Mouse (Mus musculus): ENCODE data around the gene Tssc4. TPM values are rescaled to one million over a fixed set of nuclear protein-coding genes. Genes with fewer than 3 reads are reported as not detected.

Tssc4 gene
- polyA plus RNA-seq, 1 experiment, result 18.2 TPM

GRCm38 (mm10) chr7:143058221-143058697, 10.8 kb upstream of the Tssc4 start:
- H3K9ac ChIP-seq (ENCODE audit: low read depth, poor library complexity, severe bottlenecking), result no peak overlapping the region
- TF ChIP-seq CTCF (IDR thresholded peaks at IDR 0.05; ENCODE audit: low read depth, low read length) (no peak), EP300 (IDR thresholded peaks at IDR 0.05; ENCODE audit: insufficient read depth, low read depth, low read length) (no peak), POLR2A (IDR thresholded peaks at IDR 0.05; ENCODE audit: insufficient read depth, low read length) (no peak)
- peaks cover 8% of the 10 kb centered on the region for H3K4me1 ChIP-seq (ENCODE audit: control insufficient read depth, insufficient read depth, low read length)
- H3K27me3 ChIP-seq (ENCODE audit: control insufficient read depth, insufficient read depth, low read length, poor library complexity, severe bottlenecking), result no peaks in the 10 kb centered on the region
- H3K4me3 ChIP-seq (ENCODE audit: low read depth, low read length), result no peak overlapping the region
- peaks cover 55% of the 10 kb centered on the region for H3K36me3 ChIP-seq (ENCODE audit: control insufficient read depth, insufficient read depth, low read length, poor library complexity, severe bottlenecking)
- no peak overlapping the region for H3K27ac ChIP-seq (ENCODE audit: insufficient read depth, low read length)
- no peaks in the 10 kb centered on the region for H3K9me3 ChIP-seq (replicated peaks; ENCODE audit: control insufficient read depth, insufficient read depth, low read length, poor library complexity, severe bottlenecking)

- peaks cover 64% of the 10 kb centered on the region for H3K36me3 ChIP-seq (ENCODE audit: control insufficient read depth, insufficient read depth, low read length, poor library complexity, severe bottlenecking)
- no peaks in the 10 kb centered on the region for H3K27me3 ChIP-seq (ENCODE audit: control insufficient read depth, insufficient read depth, low read length, poor library complexity, severe bottlenecking)
- H3K27ac ChIP-seq (ENCODE audit: insufficient read depth, low read length), result no peak overlapping the region
- H3K9me3 ChIP-seq (replicated peaks; ENCODE audit: control insufficient read depth, insufficient read depth, low read length, poor library complexity, severe bottlenecking), result no peaks in the 10 kb centered on the region
- peaks cover 8% of the 10 kb centered on the region for H3K4me1 ChIP-seq (ENCODE audit: control insufficient read depth, insufficient read depth, low read length)
- H3K9ac ChIP-seq (ENCODE audit: low read depth, poor library complexity, severe bottlenecking), result no peak overlapping the region
- no peak for TF ChIP-seq EP300 (IDR thresholded peaks at IDR 0.05; ENCODE audit: insufficient read depth, low read depth, low read length)
- TF ChIP-seq CTCF (IDR thresholded peaks at IDR 0.05; ENCODE audit: low read depth, low read length), result no peak
- TF ChIP-seq POLR2A (IDR thresholded peaks at IDR 0.05; ENCODE audit: insufficient read depth, low read length), result no peak
- no peak overlapping the region for H3K4me3 ChIP-seq (ENCODE audit: low read depth, low read length)
Measured at GRCm38 (mm10) chr7:143059202-143059870, 9.7 kb upstream of the Tssc4 start.

- Histone ChIP-seq H3K9me3 (replicated peaks; ENCODE audit: control insufficient read depth, insufficient read depth, low read length, poor library complexity, severe bottlenecking) (no peaks in the 10 kb centered on the region), H3K27ac (ENCODE audit: insufficient read depth, low read length) (peak overlapping the region; percentile 66), H3K4me1 (ENCODE audit: control insufficient read depth, insufficient read depth, low read length) (peaks cover 8% of the 10 kb centered on the region), H3K9ac (ENCODE audit: low read depth, poor library complexity, severe bottlenecking) (no peak overlapping the region), H3K4me3 (ENCODE audit: low read depth, low read length) (no peak overlapping the region), H3K27me3 (ENCODE audit: control insufficient read depth, insufficient read depth, low read length, poor library complexity, severe bottlenecking) (no peaks in the 10 kb centered on the region), H3K36me3 (ENCODE audit: control insufficient read depth, insufficient read depth, low read length, poor library complexity, severe bottlenecking) (peaks cover 68% of the 10 kb centered on the region)
- no peak for TF ChIP-seq EP300 (IDR thresholded peaks at IDR 0.05; ENCODE audit: insufficient read depth, low read depth, low read length)
- TF ChIP-seq CTCF (IDR thresholded peaks at IDR 0.05; ENCODE audit: low read depth, low read length), result no peak
Measured at GRCm38 (mm10) chr7:143062704-143063103, 6.3 kb upstream of the Tssc4 start.

GRCm38 (mm10) chr7:143064226-143064625, 4.8 kb upstream of the Tssc4 start:
- TF ChIP-seq POLR2A (IDR thresholded peaks at IDR 0.05; ENCODE audit: insufficient read depth, low read length) (no peak), CTCF (IDR thresholded peaks at IDR 0.05; ENCODE audit: low read depth, low read length) (no peak), EP300 (IDR thresholded peaks at IDR 0.05; ENCODE audit: insufficient read depth, low read depth, low read length) (no peak)
- 0 out of 2 replicates have a peak overlapping the region, but pooled peaks have one; percentile 16 for H3K27ac ChIP-seq (ENCODE audit: insufficient read depth, low read length)

GRCm38 (mm10) chr7:143065692-143066091, 3.4 kb upstream of the Tssc4 start:
- H3K36me3 ChIP-seq (ENCODE audit: control insufficient read depth, insufficient read depth, low read length, poor library complexity, severe bottlenecking), result peaks cover 60% of the 10 kb centered on the region
- H3K9ac ChIP-seq (ENCODE audit: low read depth, poor library complexity, severe bottlenecking), result no peak overlapping the region
- no peaks in the 10 kb centered on the region for H3K27me3 ChIP-seq (ENCODE audit: control insufficient read depth, insufficient read depth, low read length, poor library complexity, severe bottlenecking)
- H3K27ac ChIP-seq (ENCODE audit: insufficient read depth, low read length), result no peak overlapping the region
- TF ChIP-seq EP300 (IDR thresholded peaks at IDR 0.05; ENCODE audit: insufficient read depth, low read depth, low read length), result no peak
- TF ChIP-seq CTCF (IDR thresholded peaks at IDR 0.05; ENCODE audit: low read depth, low read length), result no peak
- TF ChIP-seq POLR2A (IDR thresholded peaks at IDR 0.05; ENCODE audit: insufficient read depth, low read length), result no peak
- peaks cover 6% of the 10 kb centered on the region for H3K4me1 ChIP-seq (ENCODE audit: control insufficient read depth, insufficient read depth, low read length)
- H3K4me3 ChIP-seq (ENCODE audit: low read depth, low read length), result no peak overlapping the region
- H3K9me3 ChIP-seq (replicated peaks; ENCODE audit: control insufficient read depth, insufficient read depth, low read length, poor library complexity, severe bottlenecking), result no peaks in the 10 kb centered on the region

More at GRCm38 (mm10) chr7:143064226-143064625, 4.8 kb upstream of the Tssc4 start:
- H3K4me1 ChIP-seq (ENCODE audit: control insufficient read depth, insufficient read depth, low read length), result peaks cover 8% of the 10 kb centered on the region
- H3K9ac ChIP-seq (ENCODE audit: low read depth, poor library complexity, severe bottlenecking), result no peak overlapping the region
- no peaks in the 10 kb centered on the region for H3K9me3 ChIP-seq (replicated peaks; ENCODE audit: control insufficient read depth, insufficient read depth, low read length, poor library complexity, severe bottlenecking)
- peaks cover 64% of the 10 kb centered on the region for H3K36me3 ChIP-seq (ENCODE audit: control insufficient read depth, insufficient read depth, low read length, poor library complexity, severe bottlenecking)
- H3K27me3 ChIP-seq (ENCODE audit: control insufficient read depth, insufficient read depth, low read length, poor library complexity, severe bottlenecking), result no peaks in the 10 kb centered on the region
- no peak overlapping the region for H3K4me3 ChIP-seq (ENCODE audit: low read depth, low read length)

- Histone ChIP-seq H3K27me3 (ENCODE audit: control insufficient read depth, insufficient read depth, low read length, poor library complexity, severe bottlenecking) (no peaks in the 10 kb centered on the region), H3K27ac (ENCODE audit: insufficient read depth, low read length) (no peak overlapping the region), H3K4me3 (ENCODE audit: low read depth, low read length) (no peak overlapping the region), H3K9me3 (replicated peaks; ENCODE audit: control insufficient read depth, insufficient read depth, low read length, poor library complexity, severe bottlenecking) (no peaks in the 10 kb centered on the region), H3K36me3 (ENCODE audit: control insufficient read depth, insufficient read depth, low read length, poor library complexity, severe bottlenecking) (peaks cover 48% of the 10 kb centered on the region), H3K4me1 (ENCODE audit: control insufficient read depth, insufficient read depth, low read length) (peaks cover 2% of the 10 kb centered on the region), H3K9ac (ENCODE audit: low read depth, poor library complexity, severe bottlenecking) (no peak overlapping the region)
- TF ChIP-seq CTCF (IDR thresholded peaks at IDR 0.05; ENCODE audit: low read depth, low read length) (no peak), EP300 (IDR thresholded peaks at IDR 0.05; ENCODE audit: insufficient read depth, low read depth, low read length) (no peak), POLR2A (IDR thresholded peaks at IDR 0.05; ENCODE audit: insufficient read depth, low read length) (no peak)
Measured at GRCm38 (mm10) chr7:143067469-143067868, 1.6 kb upstream of the Tssc4 start.

Measured in ES-Bruce4 (cell line).